Mouse (Mus musculus): Measurements from ENCODE around the gene Dctd.
A peak's percentile ranks its signal among the peaks of the same experiment; 100 is the strongest.

Dctd gene

GRCm38 (mm10) chr8:48098792-48099191 lies at the start of gene Dctd:
TSS of gene Dctd (plus strand) at chr8:48099092.
- no peak for DNase-seq (ENCODE audit: low spot score in 2 of 2)

GRCm38 (mm10) chr8:48053611-48054010 lies 45.3 kb upstream of the Dctd start:
- no peak for DNase-seq (ENCODE audit: low spot score in 2 of 2)

- DNase-seq (ENCODE audit: low spot score in 2 of 2) = no peak
These were observed 35.3 kb upstream of the Dctd start for GRCm38 (mm10) chr8:48063526-48064072.

GRCm38 (mm10) chr8:48074149-48074548 lies 24.7 kb upstream of the Dctd start:
- no peak for DNase-seq (ENCODE audit: low spot score in 2 of 2)

GRCm38 (mm10) chr8:48082343-48082742 lies 16.5 kb upstream of the Dctd start:
- DNase-seq (ENCODE audit: low spot score in 2 of 2) = peak in 1 of 2 experiments; percentile 2

GRCm38 (mm10) chr8:48090661-48091060 lies 8.2 kb upstream of the Dctd start:
- DNase-seq (ENCODE audit: low spot score in 2 of 2) = no peak

- no peak for DNase-seq (ENCODE audit: low spot score in 2 of 2)
These were observed 3.5 kb upstream of the Dctd start for GRCm38 (mm10) chr8:48095378-48095777.

GRCm38 (mm10) chr8:48097131-48097794 lies 1.6 kb upstream of the Dctd start:
- peak; percentile 3 to 21 for DNase-seq (ENCODE audit: low spot score in 2 of 2)

GRCm38 (mm10) chr8:48098081-48098639 lies 732 bp upstream of the Dctd start:
- DNase-seq (ENCODE audit: low spot score in 2 of 2) = no peak

GRCm38 (mm10) chr8:48100100-48100787 lies 1.4 kb downstream of the Dctd start:
- no peak for DNase-seq (ENCODE audit: low spot score in 2 of 2)

GRCm38 (mm10) chr8:48109373-48109855 lies 10.5 kb downstream of the Dctd start:
- peak in 1 of 2 experiments; percentile 4 for DNase-seq (ENCODE audit: low spot score in 2 of 2)

GRCm38 (mm10) chr8:48109856-48110780 lies 11.2 kb downstream of the Dctd start:
- peak; percentile 42 to 52 for DNase-seq (ENCODE audit: low spot score in 2 of 2)

- DNase-seq (ENCODE audit: low spot score in 2 of 2) = no peak
These were observed 15.7 kb downstream of the Dctd start for GRCm38 (mm10) chr8:48114591-48114990.

GRCm38 (mm10) chr8:48122991-48123390 lies 24.1 kb downstream of the Dctd start:
- no peak for DNase-seq (ENCODE audit: low spot score in 2 of 2)

GRCm38 (mm10) chr8:48124857-48125256 lies 26.0 kb downstream of the Dctd start:
- no peak for DNase-seq (ENCODE audit: low spot score in 2 of 2)

GRCm38 (mm10) chr8:48126954-48127353 lies 28.1 kb downstream of the Dctd start:
- no peak for DNase-seq (ENCODE audit: low spot score in 2 of 2)

- DNase-seq (ENCODE audit: low spot score in 2 of 2) = no peak
These were observed 31.4 kb downstream of the Dctd start for GRCm38 (mm10) chr8:48130266-48130665.

GRCm38 (mm10) chr8:48133321-48133720 lies 34.4 kb downstream of the Dctd start:
- no peak for DNase-seq (ENCODE audit: low spot score in 2 of 2)

GRCm38 (mm10) chr8:48136804-48137650 lies 38.1 kb downstream of the Dctd start:
- DNase-seq (ENCODE audit: low spot score in 2 of 2) = no peak

- DNase-seq (ENCODE audit: low spot score in 2 of 2) = no peak
These were observed 38.7 kb downstream of the Dctd start for GRCm38 (mm10) chr8:48137651-48137937.

GRCm38 (mm10) chr8:48141023-48141422 lies 42.1 kb downstream of the Dctd start:
- DNase-seq (ENCODE audit: low spot score in 2 of 2) = no peak

Data from urinary bladder, postnatal 36 days (tissue).